Mouse (Mus musculus) monocyte, adult 5-6 weeks (primary cell): ENCODE results near the gene Zscan4-ps2. TPM values are rescaled to one million over a fixed set of nuclear protein-coding genes. Genes with fewer than 3 reads are reported as not detected.
"Not testable (repeated sequence)": the region's sequence is repeated elsewhere in the genome, so short reads cannot be mapped to it uniquely, and the experiment has no call there.

ENCODE experiments used
- ATAC-seq: fragments of 153-309, 156-312 bp; replicated peaks from 2 replicates; pipeline ENCODE4 v1.8.0; 2017; ENCODE audit warnings: mild to moderate bottlenecking; ENCODE audit not compliant: low TSS enrichment, insufficient number of reproducible peaks, severe bottlenecking, poor library complexity, low FRiP score
- total RNA-seq: library from RNA; stranded (forward); fragments of 200-1000, 200-491, 200-594 nt; gene quantifications from 3 replicates; pipeline ENCODE4 v1.2.3, GENCODE M21; 2017

The Zscan4-ps2 gene
- not detected in 3 replicates for total RNA-seq

DNA sequence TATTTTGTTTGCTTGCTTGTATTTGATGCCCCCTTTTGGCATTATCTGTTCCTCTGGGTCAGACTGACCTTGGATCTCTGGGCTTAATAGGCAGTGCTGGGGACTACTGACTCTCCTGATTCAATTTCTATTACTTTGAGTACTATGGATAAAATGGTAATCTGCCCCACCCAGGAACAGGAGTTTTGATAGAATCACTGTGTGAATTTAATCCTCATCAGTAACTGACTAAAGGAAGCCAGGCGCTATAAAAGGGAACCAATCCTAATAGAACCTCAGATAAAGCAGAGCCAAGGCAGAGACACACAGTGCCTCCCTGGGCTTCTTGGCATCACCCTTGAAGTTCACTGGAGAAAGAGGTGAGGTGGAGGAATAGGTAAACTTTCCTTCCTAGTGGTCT, at the start of gene Zscan4-ps2:
Gene Zscan4-ps2, plus strand, starts transcription at position 301 of the 400 bp plus-strand sequence.
- ATAC-seq, result not testable (repeated sequence)

Other genes starting within 250 kb of the Zscan4-ps2 start
- gene Zscan4e, start 203.6 kb upstream of the Zscan4-ps2 start, total RNA-seq, result not detected in 3 replicates
- gene Zscan4f, start 116.4 kb upstream of the Zscan4-ps2 start, total RNA-seq, result not detected in 3 replicates
- not detected in 3 replicates for gene Zscan4-ps3, start 95.0 kb downstream of the Zscan4-ps2 start, total RNA-seq
- 0.10 TPM in 1 of 3 replicates, not detected in the others for gene Vmn1r72, start 165.8 kb downstream of the Zscan4-ps2 start, total RNA-seq
- 0.11 TPM in 1 of 3 replicates, not detected in the others for gene Vmn1r73, start 216.0 kb downstream of the Zscan4-ps2 start, total RNA-seq